Mouse (Mus musculus): ENCODE measurements at regions not wholly inside any gene's neighbourhood (a gene's known extent, or its start where the extent isn't known, plus 50 kb on each side); places are given as distances from the start of the nearest gene placed in this dataset.

- no peak for TF ChIP-seq POLR2A (IDR thresholded peaks at IDR 0.05; ENCODE audit: extremely low read depth, insufficient read depth, low read length)
- no peak for TF ChIP-seq CTCF (IDR thresholded peaks at IDR 0.05; ENCODE audit: extremely low read depth, insufficient read depth, low read length)
Measured at GRCm38 (mm10) chr1:184221792-184222191, 187.7 kb upstream of the 1700056E22Rik start.

All from cortical plate, adult 2 months (tissue).